Mouse (Mus musculus) gastrocnemius, postnatal 10 days (tissue): ENCODE measurements at regions not wholly inside any gene's neighbourhood (a gene's known extent, or its start where the extent isn't known, plus 50 kb on each side); places are given as distances from the start of the nearest gene placed in this dataset.

ENCODE experiments used
- DNase-seq: peaks from one replicate; pipeline ENCODE4 v3.0.0; 2021; ENCODE audit warnings: mixed read lengths

GRCm38 (mm10) chrX:129272135-129272534 is 477.4 kb upstream of the Diaph2 start:
- DNase-seq, result no peak

DNA sequence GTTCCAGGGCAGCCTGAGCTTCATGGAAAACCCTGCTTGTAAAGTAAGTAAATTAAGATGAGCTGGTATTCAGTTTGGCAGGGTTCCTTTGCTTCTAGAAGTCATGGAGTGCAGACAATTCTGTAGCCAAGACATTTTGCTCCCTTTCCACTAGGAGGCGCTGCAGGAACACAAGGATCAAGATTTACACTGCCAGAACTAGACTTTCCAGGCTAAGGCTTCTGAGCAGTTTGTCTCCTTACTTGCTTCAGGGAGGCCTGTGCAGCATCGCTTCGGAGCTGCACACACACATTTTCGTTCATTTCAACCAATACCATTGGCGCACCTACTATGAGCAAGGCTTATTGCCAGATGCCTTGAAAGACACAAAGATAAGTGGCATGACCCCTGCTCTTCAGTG is 445.6 kb upstream of the Diaph2 start:
- peak; percentile 14 for DNase-seq

GRCm38 (mm10) chrX:129309380-129309779 is 440.2 kb upstream of the Diaph2 start:
- DNase-seq, result no peak

GRCm38 (mm10) chrX:129329441-129329840 is 420.1 kb upstream of the Diaph2 start:
- no peak for DNase-seq

- DNase-seq, result no peak
Observed at GRCm38 (mm10) chrX:129332810-129333209, 416.7 kb upstream of the Diaph2 start.
